Mouse (Mus musculus) lung, embryonic 14.5 days (tissue): ENCODE measurements at regions not wholly inside any gene's neighbourhood (a gene's known extent, or its start where the extent isn't known, plus 50 kb on each side); places are given as distances from the start of the nearest gene placed in this dataset.

Experiments
- ATAC-seq: fragments of 200-750 bp; cut with Nextera tagmentation; 2 replicates; pipeline ENCODE4 v1.8.0; 2017; ENCODE audit warnings: mild to moderate bottlenecking, moderate TSS enrichment, moderate library complexity; ENCODE audit not compliant: insufficient read depth
- DNase-seq: peaks from one replicate; pipeline ENCODE4 v3.0.0-alpha.2; 2015
- H3K27ac ChIP-seq: fragments of 300-500 bp; sonication (generic); 2 replicates; pipeline ENCODE4 v1.5.1; 2014; ENCODE audit warnings: low read depth, mild to moderate bottlenecking, moderate library complexity
- H3K27me3 ChIP-seq: fragments of 300-500 bp; sonication (generic); 2 replicates; pipeline ENCODE4 v1.6.1; 2014; ENCODE audit warnings: low read length, control low read depth; ENCODE audit not compliant: insufficient read depth
- H3K36me3 ChIP-seq: fragments of 300-500 bp; sonication (generic); 2 replicates; pipeline ENCODE4 v1.6.1; 2014; ENCODE audit warnings: control low read depth; ENCODE audit not compliant: insufficient read depth
- H3K4me1 ChIP-seq: fragments of 300-500 bp; sonication (generic); 2 replicates; pipeline ENCODE4 v1.6.1; 2014; ENCODE audit warnings: antibody characterized with exemption, control low read depth; ENCODE audit not compliant: insufficient read depth
- H3K4me2 ChIP-seq: fragments of 300-500 bp; sonication (generic); 2 replicates; pipeline ENCODE4 v1.6.1; 2014; ENCODE audit warnings: mild to moderate bottlenecking
- H3K4me3 ChIP-seq: fragments of 300-500 bp; sonication (generic); 2 replicates; pipeline ENCODE4 v1.5.1; 2014; ENCODE audit warnings: low read depth, low read length
- H3K9ac ChIP-seq: fragments of 300-500 bp; sonication (generic); 2 replicates; pipeline ENCODE4 v1.6.1; 2014
- H3K9me3 ChIP-seq: fragments of 300-500 bp; sonication (generic); 2 replicates; pipeline ENCODE4 v1.6.1; 2016; ENCODE audit warnings: low read depth, low read length, control low read depth
- CTCF ChIP-seq: IDR thresholded peaks from 2 replicates; pipeline ENCODE4 v1.5.1; 2016; ENCODE audit warnings: antibody characterized with exemption, low read depth
- WGBS: fragments of 180-500 bp; shearing (Covaris S2); extraction: QIAGEN DNeasy Blood & Tissue Kit; methylation state at CpG from one replicate; pipeline ENCODE4 v1.1.7; 2014; 5-methylcytosine and 5-hydroxymethylcytosine counted together

DNA sequence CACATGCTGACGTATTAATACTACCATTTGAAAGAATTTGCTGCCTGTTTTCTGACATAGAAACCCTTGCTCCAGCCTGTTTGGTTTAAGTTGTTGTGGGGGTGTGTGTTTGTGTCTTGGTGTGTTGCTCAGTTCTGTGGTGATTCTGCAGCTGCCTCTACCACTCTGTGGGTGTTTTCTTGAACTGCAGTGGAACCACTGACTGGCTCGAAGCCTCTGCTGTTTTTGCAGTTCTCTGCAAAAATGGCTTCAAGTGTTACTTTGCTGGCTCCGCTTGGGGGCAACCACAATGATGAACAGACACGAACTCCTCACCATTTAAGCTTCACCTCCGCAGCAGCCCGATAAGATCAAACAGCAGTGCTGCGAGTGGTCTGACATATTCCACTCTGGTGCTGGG, 274.6 kb downstream of the Ets1 start:
- WGBS: 62% methylated on average over 7 of the region's 7 CpGs
- Histone ChIP-seq H3K36me3 (no peaks in the 10 kb centered on the region), H3K9me3 (no peaks in the 10 kb centered on the region), H3K4me2 (no peak overlapping the region), H3K27ac (no peak overlapping the region), H3K4me1 (no peaks in the 10 kb centered on the region), H3K9ac (no peak overlapping the region), H3K27me3 (no peaks in the 10 kb centered on the region), H3K4me3 (no peak overlapping the region)
- TF ChIP-seq CTCF: no peak
- no peak for ATAC-seq
- DNase-seq: no peak

DNA sequence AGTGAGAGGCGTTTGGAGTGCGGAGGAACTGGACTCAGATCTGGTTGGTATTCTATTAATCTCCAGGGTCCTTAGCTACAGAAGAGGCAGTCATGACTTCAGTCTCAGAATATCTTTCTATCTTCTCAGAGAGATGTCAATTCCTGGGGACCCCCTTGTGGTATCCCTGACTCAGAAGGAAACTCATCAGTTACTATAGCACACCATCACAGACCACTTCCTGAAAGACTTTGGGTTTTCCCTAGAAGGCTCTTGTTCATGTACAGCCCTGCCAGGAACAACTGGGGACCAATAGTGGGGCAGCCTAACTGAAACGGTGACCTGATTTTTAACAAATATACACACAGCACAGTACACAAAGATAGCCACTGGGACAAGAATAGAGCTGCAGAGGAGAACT, 279.6 kb downstream of the Ets1 start:
- WGBS: 86% methylated on average over 3 of the region's 3 CpGs
- Histone ChIP-seq H3K9me3 (no peaks in the 10 kb centered on the region), H3K9ac (no peak overlapping the region), H3K27me3 (no peaks in the 10 kb centered on the region), H3K4me1 (no peaks in the 10 kb centered on the region), H3K27ac (no peak overlapping the region), H3K4me2 (no peak overlapping the region), H3K36me3 (no peaks in the 10 kb centered on the region), H3K4me3 (no peak overlapping the region)
- TF ChIP-seq CTCF: no peak
- no peak for DNase-seq
- no peak for ATAC-seq

DNA sequence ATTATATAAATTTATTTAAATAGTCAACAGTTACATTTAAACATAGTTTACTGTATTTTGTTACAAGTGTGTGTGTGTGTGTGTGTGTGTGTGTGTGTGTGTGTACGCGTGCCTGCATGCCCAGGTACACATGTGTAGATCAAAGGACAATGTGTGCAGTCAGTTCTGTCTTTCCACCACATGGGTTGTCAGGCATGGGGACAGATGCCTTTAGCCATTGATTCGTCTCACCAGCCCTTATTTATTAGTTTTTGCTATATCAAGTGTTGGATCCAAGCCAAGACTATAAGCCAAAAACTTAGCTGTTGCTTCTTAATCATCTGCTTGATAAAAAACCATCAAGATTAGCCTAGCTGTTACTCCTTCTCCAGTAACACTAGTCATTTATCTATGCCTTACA, 280.7 kb downstream of the Ets1 start:
- H3K4me2 ChIP-seq: no peak overlapping the region
- TF ChIP-seq CTCF: no peak

DNA sequence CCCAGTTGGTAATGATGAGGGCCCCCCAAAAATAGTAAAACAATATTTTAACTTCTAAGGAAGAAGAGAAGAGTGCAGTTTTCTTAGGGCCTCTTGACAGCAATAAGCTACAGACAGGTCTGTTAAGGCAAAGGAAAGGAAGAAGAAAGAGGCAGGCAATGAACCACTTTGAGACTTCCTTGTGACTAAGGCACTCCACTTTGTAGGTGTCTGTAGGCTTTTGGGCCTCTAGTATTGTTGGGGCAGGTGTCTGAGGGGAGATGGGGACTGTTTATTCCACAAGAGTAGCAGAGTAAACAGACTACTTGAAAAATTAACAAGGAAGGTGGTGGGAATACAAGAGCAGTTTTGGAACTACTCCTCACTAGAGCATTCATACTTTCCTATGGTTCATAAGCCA, 287.9 kb downstream of the Ets1 start:
- no peak for ATAC-seq
- DNase-seq: no peak
- Histone ChIP-seq H3K27ac (no peak overlapping the region), H3K4me2 (no peak overlapping the region), H3K9ac (no peak overlapping the region), H3K4me3 (no peak overlapping the region), H3K4me1 (no peaks in the 10 kb centered on the region), H3K9me3 (no peaks in the 10 kb centered on the region), H3K27me3 (no peaks in the 10 kb centered on the region), H3K36me3 (no peaks in the 10 kb centered on the region)
- TF ChIP-seq CTCF: no peak

More for the DNA sequence above, 280.7 kb downstream of the Ets1 start:
- H3K4me1 ChIP-seq: no peaks in the 10 kb centered on the region
- H3K9ac ChIP-seq: no peak overlapping the region
- no peaks in the 10 kb centered on the region for H3K27me3 ChIP-seq
- H3K9me3 ChIP-seq: no peaks in the 10 kb centered on the region
- ATAC-seq (no peak), DNase-seq (no peak)
- H3K27ac ChIP-seq: no peak overlapping the region
- no peak overlapping the region for H3K4me3 ChIP-seq
- 70% methylated on average over 3 of the region's 3 CpGs for WGBS
- H3K36me3 ChIP-seq: no peaks in the 10 kb centered on the region

DNA sequence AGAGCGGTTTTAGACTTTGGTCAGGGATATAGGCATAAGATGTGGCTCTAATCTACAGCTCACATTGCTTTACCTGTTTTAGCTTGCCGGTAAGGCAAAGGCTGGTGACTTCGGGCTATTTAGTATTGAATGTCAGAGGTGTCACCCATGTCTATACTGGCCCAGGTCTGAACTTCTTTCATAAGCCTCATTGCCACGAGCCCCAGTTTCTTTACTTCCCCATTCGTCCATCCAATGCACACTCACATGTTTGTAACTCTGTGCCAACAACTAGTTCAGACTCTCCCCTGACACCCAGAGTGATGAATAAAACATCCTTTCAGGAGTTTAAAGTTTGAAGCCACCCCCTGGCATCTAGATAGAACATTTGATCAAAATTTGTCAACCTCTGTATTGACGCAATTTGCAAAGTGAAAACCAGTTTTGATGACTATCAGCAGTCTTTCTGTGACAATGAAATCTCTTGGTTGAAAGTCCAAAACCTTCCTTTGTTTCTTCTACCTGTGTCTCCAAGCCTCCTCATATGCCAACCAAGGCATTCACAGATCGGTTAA, 288.4 kb downstream of the Ets1 start:
- Histone ChIP-seq H3K4me2 (no peak overlapping the region), H3K36me3 (no peaks in the 10 kb centered on the region), H3K9me3 (no peaks in the 10 kb centered on the region), H3K27ac (no peak overlapping the region), H3K27me3 (no peaks in the 10 kb centered on the region), H3K4me3 (no peak overlapping the region), H3K9ac (no peak overlapping the region), H3K4me1 (no peaks in the 10 kb centered on the region)
- ATAC-seq (no peak), DNase-seq (no peak)
- WGBS: 87% methylated on average over 7 of the region's 7 CpGs
- no peak for TF ChIP-seq CTCF

DNA sequence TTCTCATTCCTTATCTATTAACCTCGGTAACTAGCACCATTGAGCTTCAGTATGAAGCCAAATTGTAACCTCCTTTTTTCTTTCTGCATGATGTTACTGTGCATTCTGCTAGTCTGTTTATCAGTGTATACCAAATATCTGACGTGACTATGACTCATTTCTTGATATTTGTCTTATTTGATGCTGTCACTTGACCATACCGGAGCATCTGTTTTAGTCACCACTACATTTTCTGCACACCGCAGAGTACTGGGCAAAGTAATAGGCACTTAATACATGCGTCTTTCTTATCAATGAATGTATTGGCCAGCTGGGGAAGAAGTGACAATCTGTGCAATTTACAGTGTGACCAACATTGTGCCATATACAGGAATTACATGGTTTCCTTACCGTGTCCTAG, 289.0 kb downstream of the Ets1 start:
- WGBS: 81% methylated on average over 6 of the region's 6 CpGs
- no peaks in the 10 kb centered on the region for H3K4me1 ChIP-seq
- H3K4me2 ChIP-seq: no peak overlapping the region
- H3K27ac ChIP-seq: no peak overlapping the region
- H3K27me3 ChIP-seq: no peaks in the 10 kb centered on the region
- H3K36me3 ChIP-seq: no peaks in the 10 kb centered on the region
- H3K9me3 ChIP-seq: no peaks in the 10 kb centered on the region
- no peak for DNase-seq
- ATAC-seq: no peak
- H3K4me3 ChIP-seq: no peak overlapping the region
- H3K9ac ChIP-seq: no peak overlapping the region
- TF ChIP-seq CTCF: no peak

DNA sequence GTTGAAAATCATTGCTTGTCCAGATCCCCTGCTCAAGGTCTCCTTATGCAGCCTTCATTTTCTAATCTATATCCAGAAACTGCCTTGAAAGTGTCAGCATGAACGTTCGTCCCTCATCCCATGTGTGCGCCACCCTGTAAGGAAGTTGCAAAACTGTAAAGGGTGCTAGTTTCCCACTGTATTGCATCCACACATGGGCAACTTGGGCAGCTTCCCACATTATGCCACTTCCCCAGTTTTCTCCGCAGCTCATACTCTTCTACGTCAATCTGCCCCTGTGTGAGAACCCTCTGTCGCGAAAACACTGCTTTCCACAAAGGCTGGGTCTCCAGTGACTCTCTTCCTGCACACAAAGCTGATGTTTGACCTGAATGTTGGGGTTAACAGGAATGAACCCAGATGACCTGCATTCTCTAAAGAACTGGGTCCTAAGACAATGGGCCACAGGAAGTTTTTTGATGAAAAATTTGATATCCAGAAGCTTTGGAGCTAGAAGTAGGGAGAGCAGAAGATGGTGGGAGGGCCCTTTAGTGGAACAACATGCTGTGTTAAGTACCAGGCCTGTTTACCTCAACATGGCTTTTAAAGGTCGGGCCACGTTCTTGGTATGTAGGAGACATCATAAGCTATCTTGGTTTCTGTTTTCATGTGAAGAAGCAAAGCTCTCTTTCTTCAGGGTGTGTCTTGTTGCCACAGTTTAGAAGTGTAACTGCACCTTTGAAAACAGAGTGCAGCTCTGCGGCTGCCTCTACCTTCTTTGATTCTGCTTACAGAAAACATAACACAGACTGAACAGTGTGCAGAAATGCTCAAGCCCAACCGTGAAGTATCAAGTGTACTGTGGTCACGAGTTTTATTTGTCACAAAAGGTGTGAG, 289.9 kb downstream of the Ets1 start:
- Histone ChIP-seq H3K4me2 (no peak overlapping the region), H3K36me3 (no peaks in the 10 kb centered on the region)

More for the DNA sequence above, 289.9 kb downstream of the Ets1 start:
- Histone ChIP-seq H3K27ac (no peak overlapping the region), H3K4me3 (no peak overlapping the region), H3K27me3 (no peaks in the 10 kb centered on the region), H3K9ac (no peak overlapping the region), H3K9me3 (no peaks in the 10 kb centered on the region), H3K4me1 (no peaks in the 10 kb centered on the region)
- no peak for DNase-seq
- 71% methylated on average over 12 of the region's 12 CpGs for WGBS
- TF ChIP-seq CTCF: no peak
- ATAC-seq: no peak
